Mouse (Mus musculus) right cerebral cortex, adult 18-20 months (tissue): ENCODE measurements around the gene Olfr1110.
"Not testable (repeated sequence)": the region's sequence is repeated elsewhere in the genome, so short reads cannot be mapped to it uniquely, and the experiment has no call there.

Experiments
- DNase-seq: peaks from one replicate; pipeline ENCODE4 v3.0.0; 2022; ENCODE audit warnings: mixed read lengths

Olfr1110 gene

GRCm38 (mm10) chr2:87140200-87140599 is at the start of gene Olfr1110:
TSS of gene Olfr1110 (minus strand) at chr2:87140300.
- DNase-seq: no peak

GRCm38 (mm10) chr2:87187498-87187897 is 47.4 kb upstream of the Olfr1110 start, which contains the start of gene Olfr1112:
TSS of gene Olfr1112 (plus strand) at chr2:87187798.
- DNase-seq: no peak

DNA sequence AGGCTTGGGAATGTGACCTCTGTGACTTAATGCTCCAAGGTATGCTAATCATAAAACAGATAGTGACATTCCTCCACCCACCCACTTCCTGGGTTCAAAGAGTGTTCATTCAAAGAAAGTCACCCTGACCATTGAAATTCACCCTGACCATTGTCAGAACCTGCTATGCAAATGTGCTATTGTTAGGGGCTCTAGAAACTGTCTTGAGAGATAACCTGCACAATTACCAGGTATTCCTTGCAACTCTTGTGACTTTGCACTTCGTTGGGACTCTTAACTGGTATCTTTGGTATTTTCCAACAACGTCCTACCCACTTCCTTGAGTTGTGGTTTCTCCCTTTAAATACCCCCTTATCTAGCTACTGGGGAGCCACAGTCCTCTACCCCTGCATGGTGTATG is 27.6 kb upstream of the Olfr1110 start:
- not testable (repeated sequence) for DNase-seq

DNA sequence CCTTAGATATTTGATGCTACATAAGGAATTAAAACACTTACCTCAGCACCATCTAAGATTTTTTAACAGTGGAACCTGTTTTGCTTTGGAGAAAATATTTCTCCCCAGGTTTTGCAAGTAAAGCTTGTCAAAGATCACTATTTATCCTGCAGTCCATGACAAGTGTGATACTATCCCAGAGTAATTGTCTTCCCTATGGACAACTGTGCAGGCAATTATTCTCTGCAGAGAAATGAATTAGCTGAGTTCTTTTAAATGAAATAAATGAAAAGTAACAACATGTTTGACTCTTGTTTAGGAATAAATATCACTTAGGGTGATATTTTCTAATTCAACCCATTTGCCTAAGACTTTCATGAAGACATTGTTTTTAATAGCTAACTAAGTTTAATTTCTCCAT is 12.4 kb upstream of the Olfr1110 start, which contains the start of gene Olfr1111:
Gene Olfr1111, minus strand, starts transcription at position 101 of the 400 bp plus-strand sequence.
- DNase-seq: no peak

- no peak for DNase-seq
These were observed 25.6 kb downstream of the Olfr1110 start, which contains the start of gene Olfr259 for GRCm38 (mm10) chr2:87114467-87114866. TSS of gene Olfr259 (minus strand) at chr2:87114567.

- no peak for DNase-seq
These were observed 44.2 kb downstream of the Olfr1110 start, which contains the start of gene Olfr1109 for GRCm38 (mm10) chr2:87095908-87096307. TSS of gene Olfr1109 (minus strand) at chr2:87096008.
